Mouse (Mus musculus) erythroblast, embryonic 14.5 days (primary cell): ENCODE measurements around the gene Yars. TPM values are rescaled to one million over a fixed set of nuclear protein-coding genes. Genes with fewer than 3 reads are reported as not detected.

Experiments used
- H3K27me3 ChIP-seq: 2 replicates; pipeline ENCODE4 v1.6.1; 2012; ENCODE audit warnings: inconsistent platforms; ENCODE audit not compliant: control insufficient read depth
- H3K36me3 ChIP-seq: 2 replicates; pipeline ENCODE4 v1.6.1; 2012; ENCODE audit warnings: mild to moderate bottlenecking, inconsistent platforms; ENCODE audit not compliant: control insufficient read depth
- H3K4me1 ChIP-seq: 2 replicates; pipeline ENCODE4 v1.6.1; 2012; ENCODE audit warnings: inconsistent platforms; ENCODE audit not compliant: control insufficient read depth
- H3K4me3 ChIP-seq: replicated peaks from 2 replicates; pipeline ENCODE3; 2012; ENCODE audit warnings: moderate library complexity, mild to moderate bottlenecking, inconsistent platforms
- H3K9me3 ChIP-seq: 2 replicates; pipeline ENCODE4 v1.6.1; 2012; ENCODE audit warnings: low read length, inconsistent platforms, mixed read lengths; ENCODE audit not compliant: control insufficient read depth
- GATA1 ChIP-seq: IDR thresholded peaks from 2 replicates; pipeline ENCODE4 v1.6.1; 2012; ENCODE audit warnings: low read length, inconsistent platforms, mixed read lengths
- TAL1 ChIP-seq: IDR thresholded peaks from 3 replicates; pipeline ENCODE4 v1.6.1; 2012; ENCODE audit warnings: low read length, inconsistent platforms, mixed read lengths
- polyA plus RNA-seq: library from polyadenylated mRNA; stranded (reverse); fragments of >175 nt; gene quantifications from 2 replicates; pipeline ENCODE4 v1.2.3, GENCODE M21; 2012

Gene Yars
- polyA plus RNA-seq, 1 experiment: 2.7 TPM

DNA sequence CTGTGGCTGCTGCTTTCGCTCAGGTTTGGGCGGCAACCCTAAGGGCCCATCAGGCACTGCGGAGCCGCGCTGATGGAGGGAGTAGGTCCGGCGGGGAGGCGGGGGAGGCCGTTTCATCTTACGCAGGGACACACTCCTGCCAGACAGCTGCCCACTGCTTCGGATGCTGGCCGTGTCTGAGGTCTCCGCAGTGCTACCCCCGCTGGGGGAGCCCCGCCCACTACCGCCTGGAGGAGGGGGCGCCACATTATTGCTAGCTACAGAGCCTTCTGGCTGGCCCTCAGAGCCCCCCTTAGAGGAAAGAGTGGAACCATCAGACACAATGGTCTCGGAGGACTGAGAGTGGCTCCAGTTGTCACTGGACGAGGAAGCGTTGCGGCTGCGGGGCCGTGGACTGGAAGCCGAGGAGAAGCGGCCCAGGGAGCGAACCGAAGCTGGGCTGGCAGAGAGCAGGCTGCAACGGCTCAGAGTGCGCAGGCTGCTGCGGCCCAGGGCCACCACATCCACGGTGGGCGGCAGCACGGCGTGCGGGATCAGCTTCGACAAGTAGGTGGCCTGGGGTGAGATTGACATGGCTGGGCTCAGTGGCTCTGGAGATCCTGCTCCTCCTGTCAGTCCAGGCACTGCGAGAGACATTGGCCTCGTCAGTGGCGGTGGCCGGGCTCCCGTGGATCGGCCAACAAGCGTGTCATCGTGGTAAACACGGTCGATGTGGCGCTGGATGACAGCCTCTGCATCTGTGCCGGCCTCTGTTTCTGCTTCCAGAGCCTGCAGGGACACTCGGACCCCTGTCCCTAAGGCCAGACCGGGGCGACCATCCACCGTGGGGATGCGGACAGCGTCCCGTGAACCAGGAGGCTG is 34.1 kb downstream of the Yars start:
- H3K4me3 ChIP-seq: no peak overlapping the region
- peaks cover 14% of the 10 kb centered on the region for H3K4me1 ChIP-seq
- H3K27me3 ChIP-seq: peaks cover 71% of the 10 kb centered on the region
- H3K36me3 ChIP-seq: peaks cover 37% of the 10 kb centered on the region
- peaks cover 5% of the 10 kb centered on the region; the same call in 1 of the 2 replicates for H3K9me3 ChIP-seq
- TF ChIP-seq GATA1 (no peak), TAL1 (no peak)

DNA sequence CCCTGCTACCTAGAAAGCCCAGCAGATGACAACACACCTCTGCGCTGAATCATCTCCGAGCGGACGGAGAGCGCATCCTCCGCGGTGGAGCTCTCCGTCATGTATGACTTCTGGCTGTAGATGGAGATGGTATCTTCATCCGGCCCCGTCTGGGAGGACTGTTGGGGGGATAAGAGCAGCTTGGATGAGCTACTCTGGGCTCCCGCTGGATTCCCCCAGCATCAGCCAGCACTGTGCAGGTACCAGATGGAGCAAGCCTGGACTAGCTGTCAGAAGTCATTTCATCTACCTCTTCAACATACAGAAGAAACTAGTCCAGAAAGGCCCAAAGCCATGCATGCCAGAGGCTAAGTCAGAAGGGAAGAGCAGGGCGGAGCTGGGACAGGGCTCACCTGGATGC is 35.8 kb downstream of the Yars start:
- Histone ChIP-seq H3K9me3 (peaks cover 7% of the 10 kb centered on the region; the same call in 1 of the 2 replicates), H3K4me1 (peaks cover 14% of the 10 kb centered on the region), H3K27me3 (peaks cover 84% of the 10 kb centered on the region), H3K4me3 (no peak overlapping the region), H3K36me3 (peaks cover 20% of the 10 kb centered on the region)
- TF ChIP-seq TAL1 (no peak), GATA1 (no peak)

DNA sequence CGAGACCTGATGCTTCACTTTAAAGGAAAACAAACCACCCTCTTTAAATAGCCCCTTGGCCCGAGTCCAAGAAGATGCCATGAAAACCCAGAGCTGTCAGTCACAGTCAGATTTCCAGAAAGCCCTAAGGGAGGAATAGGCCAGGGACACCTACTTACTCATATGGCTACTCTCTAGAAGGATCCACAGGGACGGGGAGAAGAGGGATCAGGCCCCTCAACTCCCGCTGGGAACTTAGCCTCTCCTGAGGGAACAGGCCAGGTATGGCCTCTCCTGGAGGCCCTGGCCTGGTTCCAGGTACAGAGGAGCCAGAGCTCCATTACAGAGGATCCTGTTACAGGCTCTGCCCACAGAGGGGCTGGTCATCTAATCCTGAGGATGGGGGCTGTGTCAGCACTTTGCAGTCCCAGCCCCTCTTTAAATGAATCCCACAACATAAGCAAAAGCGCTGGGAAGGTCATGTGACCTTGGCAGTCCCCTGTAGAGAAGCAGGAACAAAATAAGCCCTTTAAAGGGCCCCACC is 36.9 kb downstream of the Yars start:
- Histone ChIP-seq H3K9me3 (peaks cover 7% of the 10 kb centered on the region; the same call in 1 of the 2 replicates), H3K27me3 (peaks cover 83% of the 10 kb centered on the region), H3K36me3 (peaks cover 11% of the 10 kb centered on the region; the same call in 1 of the 2 replicates), H3K4me3 (no peak overlapping the region), H3K4me1 (peaks cover 26% of the 10 kb centered on the region)
- TF ChIP-seq GATA1 (no peak), TAL1 (no peak)

DNA sequence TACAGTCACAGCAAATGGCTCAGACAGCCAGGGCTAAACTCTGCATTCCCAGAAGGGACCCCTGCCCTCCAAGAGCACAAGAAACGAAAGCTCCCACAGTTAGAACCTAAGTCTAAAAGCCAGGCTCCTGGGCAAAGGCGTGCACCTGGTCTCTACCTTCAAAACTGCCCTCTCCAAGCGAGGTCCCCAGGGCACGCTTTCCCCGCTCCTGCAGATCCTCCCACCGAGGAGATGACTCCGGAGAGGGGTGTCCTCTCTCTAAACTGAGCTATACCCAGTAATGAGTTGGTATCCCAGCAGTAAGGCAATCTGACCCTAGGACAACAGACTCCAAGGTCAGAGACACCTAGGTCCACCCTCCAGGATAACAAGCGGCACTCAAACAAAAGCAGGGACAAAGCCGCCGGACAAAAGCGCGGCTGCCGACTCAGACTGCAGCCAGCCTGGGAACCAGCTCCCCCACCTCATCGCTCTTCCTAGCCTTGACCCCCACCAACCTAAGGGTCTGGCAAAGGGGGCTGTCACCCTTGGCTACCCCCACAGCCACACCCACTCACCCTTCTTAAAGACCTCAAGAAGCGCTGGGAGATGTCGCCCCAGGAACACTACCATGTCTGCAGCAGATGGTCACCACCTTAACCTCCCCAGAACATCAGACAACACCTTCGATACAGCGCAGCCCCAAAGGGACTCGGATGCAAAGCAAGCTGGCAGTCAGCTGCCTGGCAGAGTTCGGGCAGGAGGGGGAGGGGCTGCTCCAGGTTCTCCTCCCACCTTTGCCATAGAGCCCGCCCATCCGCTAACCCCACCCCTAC is 37.8 kb downstream of the Yars start:
- TF ChIP-seq GATA1 (no peak), TAL1 (no peak)
- Histone ChIP-seq H3K4me1 (peaks cover 32% of the 10 kb centered on the region), H3K4me3 (no peak overlapping the region), H3K27me3 (peaks cover 74% of the 10 kb centered on the region), H3K9me3 (peaks cover 7% of the 10 kb centered on the region; the same call in 1 of the 2 replicates), H3K36me3 (peaks cover 8% of the 10 kb centered on the region; the same call in 1 of the 2 replicates)

DNA sequence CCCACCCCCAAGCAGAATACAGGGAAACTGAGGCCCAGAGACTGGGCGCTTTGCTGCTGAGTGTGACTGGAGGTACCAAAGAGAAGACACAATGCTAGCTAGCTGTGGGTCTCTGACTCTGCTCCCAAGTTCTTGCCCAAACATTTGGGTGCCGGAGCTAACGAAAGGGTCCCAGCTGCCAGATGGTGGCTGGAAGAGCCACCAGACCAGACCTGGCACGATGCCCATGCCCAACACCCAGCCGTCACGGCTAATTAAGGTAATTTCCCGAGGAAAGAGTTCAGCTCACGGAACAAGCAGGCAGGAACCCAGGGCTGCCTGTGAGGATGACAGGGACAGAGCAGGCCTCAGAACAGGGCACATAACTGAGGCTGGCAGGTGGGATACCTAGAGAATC is 38.4 kb downstream of the Yars start:
- Histone ChIP-seq H3K4me1 (peaks cover 37% of the 10 kb centered on the region), H3K36me3 (peaks cover 7% of the 10 kb centered on the region; the same call in 1 of the 2 replicates), H3K27me3 (peaks cover 68% of the 10 kb centered on the region), H3K9me3 (peaks cover 7% of the 10 kb centered on the region; the same call in 1 of the 2 replicates), H3K4me3 (no peak overlapping the region)
- TF ChIP-seq GATA1: no peak
- no peak for TF ChIP-seq TAL1

DNA sequence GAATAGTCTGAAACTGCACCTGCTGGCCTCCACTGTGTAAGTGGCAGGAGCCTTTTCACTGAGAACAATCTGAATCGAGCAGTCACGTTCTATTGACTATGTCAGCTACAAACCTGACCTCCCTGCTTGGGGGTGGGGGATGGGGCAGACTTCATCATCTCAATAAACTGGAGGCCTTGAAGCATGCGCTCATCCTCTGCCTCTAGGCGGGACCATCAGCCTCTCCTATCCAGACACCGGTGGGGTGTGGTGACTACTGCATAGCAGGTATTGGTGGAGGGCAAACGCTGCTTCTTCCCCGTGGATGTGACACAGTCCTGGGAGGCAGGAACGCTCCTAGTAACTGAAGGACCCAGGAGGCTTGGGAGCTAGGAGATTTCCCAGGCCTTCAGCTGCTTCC is 41.4 kb downstream of the Yars start:
- TF ChIP-seq GATA1 (no peak), TAL1 (no peak)
- peaks cover 39% of the 10 kb centered on the region for H3K27me3 ChIP-seq

DNA sequence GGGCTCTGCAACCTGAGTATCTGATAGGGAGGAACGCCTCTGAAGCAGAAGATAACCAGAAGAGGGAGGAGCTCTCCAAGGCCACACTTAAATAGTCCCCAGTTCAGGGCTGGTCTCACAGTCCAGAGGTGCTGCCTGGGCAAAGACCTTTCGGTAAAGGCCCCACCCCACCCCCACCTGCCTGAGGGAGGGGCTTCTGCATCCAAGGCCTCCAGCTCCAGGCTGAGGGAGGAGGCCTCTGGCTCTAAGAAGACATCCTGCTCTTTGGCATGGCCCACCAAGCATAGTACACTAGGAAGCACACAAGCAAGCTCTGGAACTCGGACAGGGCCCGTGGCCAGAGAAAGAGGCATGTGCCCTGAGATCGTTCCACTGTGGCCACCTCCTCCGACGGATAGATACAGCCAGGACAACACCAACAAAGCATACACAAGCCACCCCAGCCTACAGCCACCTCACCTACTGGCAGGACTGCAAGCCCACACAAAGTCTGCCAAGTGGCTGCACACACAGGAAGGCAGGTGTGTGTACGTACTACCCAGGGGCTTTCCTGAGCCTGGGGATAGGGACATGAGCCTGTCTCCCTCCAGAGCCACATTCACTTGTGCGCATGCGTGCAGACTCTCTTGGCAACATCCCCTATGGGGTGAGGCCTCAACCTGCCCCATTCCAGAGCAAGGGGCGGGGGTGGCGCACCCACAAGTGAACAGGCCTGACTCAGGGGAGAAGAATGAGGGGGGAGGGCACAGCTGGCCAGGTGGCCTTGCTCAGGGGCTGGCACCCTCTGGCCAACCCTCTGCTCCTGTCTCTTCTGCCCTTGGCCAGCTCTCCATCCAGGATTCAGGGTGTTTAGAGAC is 42.3 kb downstream of the Yars start:
- no peaks in the 10 kb centered on the region for H3K36me3 ChIP-seq
- peaks cover 64% of the 10 kb centered on the region for H3K4me1 ChIP-seq
- H3K27me3 ChIP-seq: peaks cover 30% of the 10 kb centered on the region
- TF ChIP-seq GATA1 (no peak), TAL1 (no peak)
- no peak overlapping the region for H3K4me3 ChIP-seq
- H3K9me3 ChIP-seq: peaks cover 2% of the 10 kb centered on the region; the same call in 1 of the 2 replicates

More for the DNA sequence above, 41.4 kb downstream of the Yars start:
- Histone ChIP-seq H3K4me1 (peaks cover 55% of the 10 kb centered on the region), H3K9me3 (peaks cover 2% of the 10 kb centered on the region; the same call in 1 of the 2 replicates), H3K36me3 (no peaks in the 10 kb centered on the region), H3K4me3 (no peak overlapping the region)

DNA sequence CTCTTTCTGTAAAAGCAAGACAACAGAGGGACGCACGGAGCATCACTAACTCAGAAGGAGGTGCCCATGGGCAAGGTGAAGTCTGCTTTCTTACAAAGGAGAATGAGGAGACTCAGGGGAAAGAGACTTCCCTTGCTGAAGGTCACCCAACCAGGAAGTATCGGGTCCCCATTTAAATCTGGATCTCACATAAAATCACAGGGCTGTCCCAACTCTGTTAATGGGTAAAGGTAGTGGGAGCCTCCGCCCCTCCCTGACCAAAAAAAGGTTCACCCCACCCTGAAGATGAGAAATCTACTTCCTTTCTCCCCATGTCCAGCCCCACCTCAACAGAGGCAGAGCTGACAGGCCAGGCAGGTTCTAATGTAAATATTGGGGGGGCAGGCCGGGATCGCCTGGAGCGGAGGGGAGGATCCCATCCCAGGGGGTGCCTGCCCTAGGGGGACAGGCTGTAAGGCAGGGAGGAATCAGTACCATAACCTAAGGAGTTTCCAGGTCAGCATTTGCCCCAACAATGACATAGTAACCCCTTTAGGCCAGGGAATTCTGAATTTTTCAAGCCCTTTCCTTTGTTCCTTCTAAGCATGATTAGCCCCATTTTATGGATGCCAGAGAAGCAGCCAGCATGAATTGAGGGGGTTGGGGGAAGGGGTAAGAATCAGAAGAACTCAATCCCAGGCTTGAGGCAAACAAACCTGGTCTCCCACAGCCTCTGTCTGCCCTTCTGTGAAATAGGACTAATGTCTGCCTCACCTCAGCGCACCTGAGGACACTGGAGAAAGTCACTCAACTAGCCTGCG is 43.2 kb downstream of the Yars start:
- Histone ChIP-seq H3K4me3 (no peak overlapping the region), H3K27me3 (peaks cover 27% of the 10 kb centered on the region), H3K4me1 (peaks cover 69% of the 10 kb centered on the region), H3K36me3 (no peaks in the 10 kb centered on the region), H3K9me3 (peaks cover 2% of the 10 kb centered on the region; the same call in 1 of the 2 replicates)
- TF ChIP-seq TAL1 (no peak), GATA1 (no peak)
